Mouse (Mus musculus) regulatory T cell (primary cell): ENCODE data around the gene Cd200r3.

Experiments
- in situ Hi-C: fragments of 300-600 bp; cut with MboI, MseI; formaldehyde crosslinking; loops from one replicate; pipeline ENCODE4 v1.15.1; 2025; ENCODE audit warnings: high pct_unique_total_duplicates

Gene Cd200r3

GRCm38 (mm10) chr16:44988667-44989357 is 45.3 kb downstream of the Cd200r3 start:
- in situ Hi-C loops: no loop called here

GRCm38 (mm10) chr16:44993319-44994019 is 50.0 kb downstream of the Cd200r3 start:
- in situ Hi-C loops: no loop called here

GRCm38 (mm10) chr16:44994206-44994953 is 50.9 kb downstream of the Cd200r3 start:
- in situ Hi-C loops: no loop called here

DNA sequence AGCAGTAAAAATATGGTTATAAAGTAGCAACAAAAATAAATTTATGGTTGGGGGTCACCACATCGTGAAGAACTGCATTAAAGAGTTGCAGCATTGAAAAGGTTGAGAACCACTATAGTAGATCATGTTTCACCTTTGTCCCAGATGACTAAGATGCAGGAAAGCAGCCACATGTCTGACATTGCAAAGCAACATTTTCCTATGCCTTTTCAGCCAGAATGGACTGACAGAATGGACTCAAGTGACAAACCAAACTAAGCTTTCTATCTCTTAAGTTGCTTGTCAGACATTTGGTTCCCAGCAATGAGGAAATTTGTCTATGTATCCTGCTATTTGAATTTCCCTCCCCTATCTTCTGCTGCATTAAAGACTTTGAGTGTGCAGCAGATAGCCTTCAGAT is 51.6 kb downstream of the Cd200r3 start:
- in situ Hi-C loops: no loop called here

GRCm38 (mm10) chr16:44996701-44997100 is 53.2 kb downstream of the Cd200r3 start:
- in situ Hi-C loops: no loop called here

GRCm38 (mm10) chr16:44999537-44999936 is 56.1 kb downstream of the Cd200r3 start:
- in situ Hi-C loops: no loop called here

DNA sequence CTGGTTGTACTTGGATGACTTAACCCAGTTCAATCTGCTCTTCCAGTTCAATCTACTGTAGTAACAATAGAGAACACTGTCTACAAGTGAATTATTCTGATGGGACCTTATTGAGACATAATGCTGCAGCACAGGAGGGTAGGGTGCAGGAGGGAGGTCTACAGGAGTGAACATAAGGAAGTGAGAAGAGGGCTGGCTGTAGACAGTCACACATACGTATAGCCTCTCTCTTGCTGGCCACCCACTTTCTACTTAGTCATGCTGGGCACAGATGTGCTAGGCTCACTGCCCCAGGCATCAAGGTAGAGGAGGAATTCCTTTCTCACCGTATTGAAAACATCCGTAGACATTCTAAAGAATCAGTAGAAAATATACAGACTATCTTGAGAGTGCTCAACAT is 61.0 kb downstream of the Cd200r3 start:
- in situ Hi-C loops: no loop called here

- in situ Hi-C loops: no loop called here
These were observed 61.8 kb downstream of the Cd200r3 start for GRCm38 (mm10) chr16:45005280-45005679.

DNA sequence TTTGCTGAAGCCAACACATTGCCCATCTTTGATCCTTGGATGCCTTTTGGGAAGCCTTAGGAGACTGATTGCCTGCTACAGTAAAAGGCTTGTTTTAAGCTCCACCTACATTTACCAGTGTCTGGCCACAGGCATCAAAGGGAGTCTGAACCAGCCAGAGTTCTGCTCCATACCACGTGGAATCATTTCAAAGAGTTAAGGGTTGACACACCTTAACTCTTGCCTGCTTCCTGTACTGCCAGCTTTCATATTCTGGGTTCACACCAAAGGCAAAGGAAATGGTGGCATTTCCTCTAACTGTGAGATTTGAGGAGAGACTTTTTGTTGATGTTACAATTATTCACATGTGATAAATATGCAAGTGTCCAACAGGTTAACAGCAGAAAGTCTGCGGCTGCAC is 63.5 kb downstream of the Cd200r3 start:
- in situ Hi-C loops: no loop called here

- in situ Hi-C loops: no loop called here
These were observed 64.3 kb downstream of the Cd200r3 start for GRCm38 (mm10) chr16:45007807-45008206.

DNA sequence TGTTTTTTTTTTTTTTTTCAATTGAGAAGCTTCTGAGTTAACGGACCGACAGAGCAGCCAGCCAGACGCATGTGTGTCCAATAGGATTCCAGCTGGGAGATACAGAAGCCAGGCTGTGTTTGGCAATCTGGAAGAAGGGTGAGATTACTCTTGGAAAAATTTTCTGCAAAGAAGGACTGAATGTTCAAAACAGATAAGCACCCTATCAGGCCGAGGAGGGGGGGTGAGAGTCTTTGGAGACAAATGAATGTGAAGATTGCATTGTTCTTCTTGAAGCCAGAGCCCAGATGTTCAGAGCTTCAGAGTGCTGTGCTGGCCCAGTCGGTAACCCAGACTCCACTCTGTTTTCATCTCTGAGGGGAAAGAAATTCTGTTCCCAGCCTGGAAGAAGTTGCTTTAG is 66.2 kb downstream of the Cd200r3 start:
- in situ Hi-C loops: no loop called here

GRCm38 (mm10) chr16:45015591-45015990 is 72.1 kb downstream of the Cd200r3 start:
- in situ Hi-C loops: no loop called here

DNA sequence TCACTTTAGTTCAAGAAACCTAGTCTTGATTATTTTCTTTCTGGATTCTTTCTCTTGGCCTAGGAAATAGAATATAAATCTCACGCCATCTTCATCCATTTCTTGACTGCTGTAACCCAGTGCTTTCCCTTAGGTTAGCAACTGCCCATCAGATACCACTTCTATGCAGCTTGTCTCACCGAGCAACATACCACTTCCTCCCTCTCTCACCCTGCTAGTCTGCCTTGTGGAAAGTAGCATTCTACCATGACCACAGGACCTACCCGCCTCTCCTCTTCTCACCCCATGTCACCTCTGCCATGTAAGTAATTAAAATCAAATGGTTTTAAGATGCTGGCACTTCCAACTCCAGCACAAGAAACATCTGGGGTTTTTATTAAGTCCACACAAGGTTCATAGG is 73.0 kb downstream of the Cd200r3 start:
- in situ Hi-C loops: no loop called here

DNA sequence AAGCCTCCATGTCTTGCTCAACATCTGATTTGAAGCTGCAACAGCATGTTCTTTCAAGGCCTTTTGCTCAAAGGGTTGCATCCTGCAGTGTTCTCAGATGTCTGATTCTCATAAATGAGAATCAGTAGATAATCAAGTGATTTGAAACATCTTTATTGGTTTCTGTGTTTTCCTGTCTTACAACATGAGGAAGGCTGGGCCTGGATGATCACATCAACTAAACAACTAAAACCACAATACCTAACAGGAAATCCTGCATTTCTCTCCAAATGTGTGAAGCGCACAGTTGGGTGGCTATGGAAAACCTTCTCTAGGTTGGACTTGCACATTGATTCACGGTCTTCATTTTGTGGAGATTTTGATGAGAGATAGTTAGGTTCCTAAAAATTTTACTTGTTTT is 75.4 kb downstream of the Cd200r3 start:
- in situ Hi-C loops: no loop called here

DNA sequence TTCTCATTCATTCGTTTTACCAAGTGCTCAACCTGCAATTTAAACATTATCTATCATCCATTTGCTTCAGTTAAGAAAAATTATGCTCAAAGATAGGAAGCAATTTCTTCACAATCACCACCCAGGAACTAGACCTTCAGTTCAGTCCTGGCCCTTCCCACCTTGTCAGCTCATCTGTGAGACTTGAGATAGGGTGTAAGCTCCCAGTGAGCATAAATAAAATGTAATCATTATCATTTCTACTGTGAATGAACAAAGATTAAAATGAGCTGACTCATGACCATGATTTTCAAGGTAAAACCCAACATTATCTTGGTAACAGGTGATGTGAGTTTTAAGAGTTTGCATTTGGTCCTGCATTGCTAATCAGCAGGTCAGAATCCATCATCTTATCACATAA is 76.6 kb downstream of the Cd200r3 start:
- in situ Hi-C loops: no loop called here

DNA sequence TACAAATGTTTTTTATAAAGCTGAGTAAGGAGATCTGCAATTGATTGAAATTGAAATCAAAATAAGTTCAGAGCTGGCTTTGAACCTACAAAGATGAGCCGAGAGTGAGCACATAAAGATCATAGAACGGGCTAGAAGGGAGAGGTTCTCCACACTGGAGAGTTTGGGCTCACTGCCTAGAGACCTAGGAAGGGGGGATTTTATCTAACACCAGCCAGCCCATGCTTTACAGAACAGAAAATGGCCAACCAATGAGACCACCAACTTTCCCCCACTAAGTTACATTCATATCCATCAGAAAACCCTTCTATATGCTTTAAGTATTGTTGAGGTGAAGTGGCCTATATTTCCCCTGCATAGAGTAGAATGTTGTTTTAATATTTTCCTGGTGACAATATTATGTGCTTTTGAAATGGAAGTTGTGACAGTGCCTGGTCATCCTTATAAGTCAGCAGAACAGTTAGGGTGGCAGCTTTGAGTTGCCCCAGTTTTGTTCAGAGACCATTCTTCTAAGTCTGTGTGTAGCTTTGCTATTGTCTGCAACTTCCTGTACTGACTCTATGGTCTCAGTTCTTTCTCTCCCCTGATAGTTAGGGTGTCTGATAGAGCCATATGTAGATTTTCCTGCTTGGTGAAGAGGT is 77.3 kb downstream of the Cd200r3 start:
- in situ Hi-C loops: no loop called here

GRCm38 (mm10) chr16:45021443-45021842 is 78.0 kb downstream of the Cd200r3 start:
- in situ Hi-C loops: no loop called here

GRCm38 (mm10) chr16:45023904-45024303 is 80.4 kb downstream of the Cd200r3 start:
- in situ Hi-C loops: no loop called here

DNA sequence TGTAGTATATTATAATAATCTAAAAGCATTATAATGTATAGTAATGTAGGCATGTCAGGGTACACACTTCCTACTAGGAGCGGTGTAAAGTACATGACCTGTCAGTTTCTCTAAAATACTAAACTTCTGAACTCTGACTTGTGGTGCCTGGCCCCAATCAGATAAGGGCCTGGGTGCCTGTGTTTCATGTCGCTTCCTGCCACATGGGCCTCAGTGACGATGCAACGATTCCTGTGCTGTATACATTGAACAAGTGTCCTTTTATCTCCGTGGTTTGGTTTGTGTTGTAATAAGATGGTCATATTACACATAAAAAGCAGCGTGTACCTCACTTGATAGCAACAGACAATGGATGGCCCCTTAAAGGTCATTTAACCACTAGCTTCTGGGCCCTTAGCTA is 81.8 kb downstream of the Cd200r3 start:
- in situ Hi-C loops: loop anchor here (5.0 kb wide), 1 partner anchor 62 kb away; no protein-coding TSS in a partner anchor

DNA sequence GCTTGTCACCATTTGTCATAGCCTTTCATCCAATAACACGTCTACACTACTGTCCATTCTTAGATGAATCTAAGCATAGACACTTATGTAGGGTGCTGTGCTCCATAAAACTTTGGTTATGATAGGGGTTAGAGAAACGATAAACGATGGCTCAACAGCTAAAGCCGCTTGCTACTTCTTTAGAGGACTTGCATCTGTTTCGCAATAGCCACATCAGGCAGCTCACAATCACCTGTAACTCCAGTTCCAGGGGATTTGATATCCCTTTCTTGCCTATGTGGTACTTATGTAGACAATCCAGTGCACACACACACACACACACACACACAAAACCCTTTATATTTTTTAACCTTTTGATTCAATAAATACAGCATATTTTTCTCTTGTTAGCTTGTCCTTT is 85.6 kb downstream of the Cd200r3 start:
- in situ Hi-C loops: loop anchor here (5.0 kb wide), 1 partner anchor 58 kb away; no protein-coding TSS in a partner anchor

GRCm38 (mm10) chr16:45029493-45029892 is 86.0 kb downstream of the Cd200r3 start:
- in situ Hi-C loops: loop anchor here (5.0 kb wide), 1 partner anchor 58 kb away; no protein-coding TSS in a partner anchor

DNA sequence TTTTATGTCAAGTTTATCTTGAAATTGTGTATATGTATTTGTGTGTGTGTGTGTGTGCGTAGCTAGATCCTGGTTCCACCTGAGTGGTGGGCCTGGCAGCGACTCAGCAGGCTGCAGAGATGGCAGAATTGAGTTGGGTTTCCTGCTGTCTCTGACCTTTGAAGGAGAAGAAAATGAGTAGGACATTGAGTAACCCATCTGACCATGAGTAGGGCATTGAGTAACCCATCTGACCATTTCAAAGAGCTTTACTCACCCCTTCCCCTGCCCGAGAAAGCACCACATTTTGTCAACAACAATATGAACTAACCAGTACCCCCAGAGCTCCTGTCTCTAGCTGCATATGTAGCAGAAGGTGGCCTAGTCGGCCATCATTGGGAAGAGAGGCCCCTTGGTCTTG is 86.6 kb downstream of the Cd200r3 start:
- in situ Hi-C loops: no loop called here
